Mouse (Mus musculus) CD4-positive, CD25-positive, alpha-beta regulatory T cell (primary cell): Measurements from ENCODE around the gene Nup98. TPM values are rescaled to one million over a fixed set of nuclear protein-coding genes. Genes with fewer than 3 reads are reported as not detected.

ENCODE experiments used
- polyA plus RNA-seq: library from polyadenylated mRNA; unstranded; fragments of 100-300 nt; shearing (Covaris generic); gene quantifications from one replicate; pipeline ENCODE4 v1.2.1, GENCODE M21; 2017

Gene Nup98
- polyA plus RNA-seq, result 29.6 TPM

GRCm38 (mm10) chr7:102209756-102210721, at the start of gene Nup98, which contains the start of gene Pgap2:
TSS of gene Nup98 (minus strand) at chr7:102210176.
TSS of gene Pgap2 (plus strand) at chr7:102210208.

DNA sequence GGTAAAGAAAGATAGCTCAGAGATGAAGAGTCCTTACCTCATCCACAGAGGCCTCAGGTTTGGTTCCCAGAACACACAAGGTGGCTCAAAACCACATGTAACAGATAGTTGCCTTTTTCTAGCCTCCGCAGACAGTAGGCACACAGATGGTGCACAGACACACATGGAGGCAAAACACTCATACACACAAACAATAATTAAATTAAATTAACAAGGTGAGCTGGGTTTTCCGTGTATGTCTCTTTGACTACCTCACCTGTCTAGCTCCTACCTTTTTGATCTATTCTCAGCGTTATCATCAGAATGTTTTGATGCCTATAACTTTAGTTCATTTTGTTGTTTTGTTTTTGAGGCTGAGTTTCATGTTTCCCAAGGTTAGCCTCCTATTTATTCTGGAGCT, 46.0 kb upstream of the Nup98 start, which contains the start of gene Rhog:
Gene Rhog (minus strand): TSS at position 101 of the 400 bp plus-strand sequence.

GRCm38 (mm10) chr7:102116579-102117331, 93.2 kb downstream of the Nup98 start, which contains the start of gene Chrna10:
TSS of gene Chrna10 (minus strand) at chr7:102116828.

DNA sequence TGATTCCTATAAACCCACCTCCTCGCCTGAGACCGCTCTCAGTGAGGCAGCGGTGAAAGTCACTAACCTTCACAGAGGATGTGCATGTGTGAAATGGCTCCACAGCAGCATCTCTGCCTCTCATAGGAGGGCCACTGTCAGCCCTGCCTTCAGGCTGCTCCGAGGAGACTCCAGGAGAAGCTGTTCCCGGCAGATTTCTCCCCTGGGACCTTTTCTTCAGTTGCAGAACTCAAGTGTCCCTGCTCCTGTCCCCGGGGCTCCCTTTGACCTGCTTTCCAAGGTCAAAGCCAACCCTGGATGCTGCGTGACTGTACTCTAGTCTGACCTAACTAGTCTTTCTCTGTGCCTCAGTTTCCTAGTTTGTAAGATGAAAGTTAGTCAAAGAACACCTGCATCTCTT, 100.8 kb downstream of the Nup98 start, which contains the start of gene Art5:
Gene Art5 (minus strand): TSS at position 319 of the 400 bp plus-strand sequence.

DNA sequence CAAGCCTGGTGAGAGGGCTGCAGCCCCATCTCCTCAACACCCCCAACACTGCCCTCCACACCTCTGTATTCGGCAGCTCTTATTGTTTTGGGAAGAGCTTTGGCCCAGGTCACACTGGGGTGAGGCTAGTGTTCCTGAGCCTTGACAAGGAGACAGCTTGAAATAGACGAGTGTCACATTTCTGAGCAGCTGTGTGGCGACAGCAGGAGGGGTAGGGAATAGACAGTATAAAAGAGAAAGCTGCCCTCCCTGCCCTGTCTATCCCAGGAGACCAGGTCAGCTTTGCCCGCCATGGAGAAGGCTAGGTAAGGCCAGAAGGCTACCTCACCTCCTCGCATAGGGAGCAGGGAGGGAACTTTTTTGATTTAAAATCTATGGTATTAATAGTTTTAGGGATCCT, 108.5 kb downstream of the Nup98 start, which contains the start of gene Art1:
Gene Art1 (plus strand): TSS at position 257 of the 400 bp plus-strand sequence.

GRCm38 (mm10) chr7:102082816-102083215, 127.2 kb downstream of the Nup98 start, which contains the start of gene Trpc2:
TSS of gene Trpc2 (plus strand) at chr7:102083116.

Other genes with a start within 250 kb of the Nup98 start
- gene Il18bp, start 191.5 kb downstream of the Nup98 start, polyA plus RNA-seq, result 6.2 TPM
- gene Rnf121, start 144.7 kb downstream of the Nup98 start, polyA plus RNA-seq, result 21.9 TPM
- gene Xndc1, start 144.7 kb downstream of the Nup98 start, polyA plus RNA-seq, result 29.7 TPM
- gene Xntrpc, start 144.5 kb downstream of the Nup98 start, polyA plus RNA-seq, result 0.99 TPM
- gene Trpc2, start 127.1 kb downstream of the Nup98 start, polyA plus RNA-seq, result not detected
- gene Art1, start 108.4 kb downstream of the Nup98 start, polyA plus RNA-seq, result 0.12 TPM
- gene Art5, start 100.7 kb downstream of the Nup98 start, polyA plus RNA-seq, result 0.92 TPM
- gene Chrna10, start 93.3 kb downstream of the Nup98 start, polyA plus RNA-seq, result not detected
- 46.9 TPM for gene Pgap2, start within 50 bp of the Nup98 start, polyA plus RNA-seq
- 280 TPM for gene Rhog, start 45.9 kb upstream of the Nup98 start, polyA plus RNA-seq
- 86.5 TPM for gene Stim1, start 57.6 kb upstream of the Nup98 start, polyA plus RNA-seq
- 34.1 TPM for gene Rrm1, start 231.5 kb upstream of the Nup98 start, polyA plus RNA-seq